Mouse (Mus musculus) CD4-positive, CD25-positive, alpha-beta regulatory T cell (primary cell): ENCODE results near the gene Mefv. TPM values are rescaled to one million over a fixed set of nuclear protein-coding genes. Genes with fewer than 3 reads are reported as not detected.

Experiments
- polyA plus RNA-seq: library from polyadenylated mRNA; unstranded; fragments of 100-300 nt; shearing (Covaris generic); gene quantifications from one replicate; pipeline ENCODE4 v1.2.1, GENCODE M21; 2017

The Mefv gene
- polyA plus RNA-seq = not detected

GRCm38 (mm10) chr16:3717980-3718379 is at the start of gene Mefv:
Mefv (minus strand) TSS chr16:3718097.

DNA sequence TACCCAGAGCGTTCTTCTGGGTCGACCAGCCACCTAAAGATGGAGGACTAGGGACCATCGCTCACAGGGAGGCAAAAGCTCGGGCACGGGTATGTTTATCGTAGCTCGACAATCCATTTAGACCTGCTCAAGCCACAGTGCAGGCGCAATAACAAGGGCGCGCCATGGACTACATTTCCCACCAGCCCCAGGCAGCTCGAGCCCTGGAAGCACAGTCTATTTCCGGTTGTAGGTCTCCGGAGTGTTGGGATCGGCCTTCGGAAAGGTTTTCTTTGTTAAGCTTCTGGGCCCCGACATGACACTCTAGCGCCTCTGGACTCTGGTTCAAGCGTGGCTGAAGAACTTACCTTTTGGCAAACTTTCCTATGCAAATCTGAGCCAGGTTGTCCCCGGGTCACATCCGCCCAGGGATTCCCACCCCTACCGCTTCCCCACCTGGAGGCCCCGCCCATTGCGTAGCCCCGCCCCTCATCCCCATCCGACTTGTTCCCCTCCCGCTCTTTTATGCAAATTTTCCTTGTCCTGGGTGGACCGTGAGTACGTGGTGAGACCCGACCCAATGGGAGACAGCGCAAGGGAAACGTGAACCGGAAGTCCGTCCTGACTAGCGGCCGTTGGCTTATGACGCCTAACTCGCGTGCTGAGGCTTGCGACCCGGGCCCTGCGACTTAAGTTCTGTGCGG is 25.7 kb upstream of the Mefv start, which contains the start of gene Zfp263:
TSS of gene Zfp263 (plus strand) at position 591 of the 683 bp plus-strand sequence.

Other genes starting within 250 kb of the Mefv start
- 0.02 TPM for gene Olfr161, start 127.1 kb downstream of the Mefv start, polyA plus RNA-seq
- gene Zfp263, start 26.0 kb upstream of the Mefv start, polyA plus RNA-seq = 66.1 TPM
- gene Olfr15, start 112.8 kb upstream of the Mefv start, polyA plus RNA-seq = 0.13 TPM
- gene Zfp174, start 129.2 kb upstream of the Mefv start, polyA plus RNA-seq = 0.93 TPM
- 123 TPM for gene Naa60, start 154.3 kb upstream of the Mefv start, polyA plus RNA-seq
- gene Zfp597, start 166.5 kb upstream of the Mefv start, polyA plus RNA-seq = 14.5 TPM
- 1.3 TPM for gene Gm20695, start 166.6 kb upstream of the Mefv start, polyA plus RNA-seq
- gene 1700037C18Rik, start 190.6 kb upstream of the Mefv start, polyA plus RNA-seq = 11.6 TPM
- 30.3 TPM for gene Cluap1, start 190.7 kb upstream of the Mefv start, polyA plus RNA-seq